Mouse (Mus musculus) lung, embryonic 16.5 days (tissue): ENCODE results near the gene Klhl5. TPM values are rescaled to one million over a fixed set of nuclear protein-coding genes. Genes with fewer than 3 reads are reported as not detected.

Experiments used
- ATAC-seq: fragments of 200-750 bp; cut with Nextera tagmentation; 2 replicates; pipeline ENCODE4 v1.8.0; 2017; ENCODE audit warnings: low read depth, mild to moderate bottlenecking, moderate library complexity
- H3K27ac ChIP-seq: fragments of 300-500 bp; sonication (generic); 2 replicates; pipeline ENCODE4 v1.5.1; 2014; ENCODE audit warnings: mild to moderate bottlenecking, control low read depth, low read length
- H3K27me3 ChIP-seq: fragments of 300-500 bp; sonication (generic); 2 replicates; pipeline ENCODE4 v1.6.1; 2014; ENCODE audit warnings: low read depth, low read length, mixed read lengths; ENCODE audit not compliant: control insufficient read depth, insufficient read depth
- H3K36me3 ChIP-seq: fragments of 300-500 bp; sonication (generic); 2 replicates; pipeline ENCODE4 v1.6.1; 2014; ENCODE audit warnings: low read length; ENCODE audit not compliant: control insufficient read depth, insufficient read depth
- H3K4me1 ChIP-seq: fragments of 300-500 bp; sonication (generic); replicated peaks from 2 replicates; pipeline ENCODE4 v1.6.1; 2014; ENCODE audit warnings: low read length, mixed read lengths; ENCODE audit not compliant: control insufficient read depth, insufficient read depth
- H3K4me2 ChIP-seq: fragments of 300-500 bp; sonication (generic); 2 replicates; pipeline ENCODE4 v1.6.1; 2014; ENCODE audit warnings: low read depth, low read length, control low read depth
- H3K4me3 ChIP-seq: fragments of 300-500 bp; sonication (generic); 2 replicates; pipeline ENCODE4 v1.5.1; 2014; ENCODE audit warnings: mild to moderate bottlenecking, low read length, control low read depth
- H3K9ac ChIP-seq: fragments of 300-500 bp; sonication (generic); 2 replicates; pipeline ENCODE4 v1.6.1; 2014; ENCODE audit warnings: low read length, control low read depth
- H3K9me3 ChIP-seq: fragments of 300-500 bp; sonication (generic); 2 replicates; pipeline ENCODE4 v1.6.1; 2016; ENCODE audit warnings: low read length; ENCODE audit not compliant: control insufficient read depth
- WGBS: fragments of 180-500 bp; shearing (Covaris S2); extraction: QIAGEN DNeasy Blood & Tissue Kit; methylation state at CpG from one replicate; pipeline ENCODE4 v1.1.7; 2014; 5-methylcytosine and 5-hydroxymethylcytosine counted together
- polyA plus RNA-seq: library from polyadenylated mRNA; unstranded; fragments of >200 nt; fragmentation: Nextera tagmentation; extraction: Ambion mirVana; gene quantifications from 2 replicates; pipeline ENCODE4 v1.2.1, GENCODE M21; 2015

The Klhl5 gene
- polyA plus RNA-seq, 1 experiment from 2014 or later = 24.9 TPM

DNA sequence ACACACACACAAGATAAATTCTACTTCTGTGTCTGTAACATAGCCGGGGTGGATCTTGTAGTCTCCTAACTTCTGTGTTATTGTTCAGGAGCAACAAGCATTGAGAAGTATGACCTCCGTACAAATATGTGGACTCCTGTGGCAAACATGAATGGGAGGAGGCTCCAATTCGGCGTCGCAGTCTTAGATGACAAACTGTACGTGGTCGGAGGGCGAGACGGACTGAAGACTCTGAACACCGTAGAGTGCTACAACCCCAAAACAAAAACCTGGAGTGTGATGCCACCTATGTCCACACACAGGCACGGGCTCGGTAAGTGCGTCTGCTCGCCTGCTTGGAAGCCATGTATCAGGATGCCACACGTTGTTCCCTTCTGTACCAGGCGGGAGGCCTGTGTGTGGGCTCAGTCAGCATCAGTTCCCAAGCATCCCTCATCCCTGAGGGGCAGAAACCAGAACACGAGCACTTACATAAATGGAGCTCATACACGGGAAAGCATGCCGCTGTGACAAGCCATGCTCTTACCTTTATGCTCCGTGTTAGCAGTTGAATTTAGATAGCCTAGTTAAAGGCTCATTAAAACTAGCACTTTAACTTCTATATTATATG lies 51.5 kb downstream of the Klhl5 start:
- no peak overlapping the region for H3K4me3 ChIP-seq
- 0 out of 2 replicates have a peak, but pooled peaks cover 4% of the 10 kb centered on the region for H3K4me1 ChIP-seq
- WGBS = 88% methylated on average over 20 of the region's 20 CpGs
- H3K36me3 ChIP-seq = peaks cover 12% of the 10 kb centered on the region; the same call in 1 of the 2 replicates
- H3K9me3 ChIP-seq = peaks cover 2% of the 10 kb centered on the region; the same call in 1 of the 2 replicates
- no peak overlapping the region for H3K9ac ChIP-seq
- H3K27me3 ChIP-seq = no peaks in the 10 kb centered on the region
- ATAC-seq = no peak
- no peak overlapping the region for H3K4me2 ChIP-seq
- no peak overlapping the region; the same call in 1 of the 2 replicates for H3K27ac ChIP-seq

DNA sequence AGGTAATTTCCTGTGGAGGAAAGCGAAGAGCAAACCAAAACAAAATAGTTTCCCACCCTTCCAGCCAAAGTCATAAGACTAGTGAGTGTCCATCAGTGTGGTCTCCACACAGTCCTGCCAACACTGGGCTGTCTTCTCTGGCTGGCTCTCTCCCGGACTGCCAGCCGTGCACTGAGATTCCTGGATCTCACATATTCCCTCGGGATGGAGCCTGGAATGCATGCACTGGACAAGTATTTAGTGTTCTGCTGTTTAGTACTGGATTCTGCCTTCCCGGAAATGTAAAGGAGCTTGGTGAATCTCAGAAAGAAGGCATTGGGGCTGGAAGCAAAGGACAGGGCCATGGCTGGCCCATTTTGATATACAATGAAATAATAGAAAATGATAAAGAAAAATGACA lies 55.7 kb downstream of the Klhl5 start:
- 74% methylated on average over 5 of the region's 5 CpGs for WGBS
- Histone ChIP-seq H3K4me3 (no peak overlapping the region), H3K27ac (no peak overlapping the region), H3K4me2 (no peak overlapping the region), H3K9me3 (no peaks in the 10 kb centered on the region), H3K36me3 (peaks cover 16% of the 10 kb centered on the region), H3K4me1 (no peaks in the 10 kb centered on the region), H3K9ac (no peak overlapping the region), H3K27me3 (no peaks in the 10 kb centered on the region)
- no peak for ATAC-seq

DNA sequence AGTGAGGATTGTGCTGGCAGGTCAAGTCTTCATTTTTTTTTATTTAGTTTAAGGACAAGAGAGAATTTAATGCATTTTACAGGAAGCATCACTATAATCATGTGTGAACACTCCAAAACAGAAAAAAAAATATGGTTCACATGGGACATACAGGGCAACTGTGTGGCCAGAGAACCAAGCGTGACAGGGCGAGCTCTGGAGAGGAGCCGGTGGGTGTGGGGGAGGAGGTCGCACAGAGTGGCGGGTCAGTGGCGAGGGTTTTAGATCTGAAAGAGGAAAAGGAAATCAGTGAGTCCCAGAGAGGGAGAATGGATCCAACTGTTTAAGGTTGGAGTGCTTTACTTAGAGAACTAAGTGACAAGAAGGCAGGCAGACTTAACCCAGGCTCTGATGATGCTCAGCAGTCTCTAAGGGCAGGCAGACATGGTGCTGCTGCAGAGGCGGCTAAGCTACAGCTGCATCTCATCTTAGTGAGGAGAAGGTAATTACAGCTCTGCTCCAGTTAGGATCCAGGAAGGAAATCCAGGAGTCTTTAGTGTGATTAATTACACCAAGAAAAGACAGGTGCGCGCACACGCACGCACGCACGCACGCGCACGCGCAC lies 56.3 kb downstream of the Klhl5 start:
- no peak overlapping the region for H3K27ac ChIP-seq
- no peaks in the 10 kb centered on the region for H3K9me3 ChIP-seq
- 0 out of 2 replicates have a peak, but pooled peaks cover 2% of the 10 kb centered on the region for H3K4me1 ChIP-seq
- no peak overlapping the region for H3K4me3 ChIP-seq
- H3K9ac ChIP-seq = no peak overlapping the region
- WGBS = 85% methylated on average over 16 of the region's 17 CpGs
- peaks cover 16% of the 10 kb centered on the region for H3K36me3 ChIP-seq
- no peak overlapping the region for H3K4me2 ChIP-seq
- no peaks in the 10 kb centered on the region for H3K27me3 ChIP-seq
- ATAC-seq = no peak

DNA sequence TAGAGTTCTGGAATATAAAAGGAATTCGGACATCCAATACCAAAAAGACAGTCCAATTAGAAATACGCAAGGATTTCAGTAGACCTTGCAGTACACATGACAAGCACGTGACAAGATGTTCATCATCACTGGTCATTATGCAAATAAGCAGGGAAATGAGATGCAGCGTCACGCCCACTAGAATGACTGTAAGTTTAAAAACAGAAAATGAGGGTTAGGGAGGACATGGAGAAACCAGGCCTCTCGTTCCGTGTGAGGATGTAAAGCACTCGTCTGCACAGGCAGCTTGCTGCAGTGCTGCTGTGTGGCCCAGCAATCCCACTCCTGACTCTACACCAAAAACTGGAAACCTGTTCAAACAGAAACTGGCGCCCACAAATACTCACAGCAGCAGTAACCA lies 62.9 kb downstream of the Klhl5 start:
- 69% methylated on average over 9 of the region's 9 CpGs for WGBS
- peaks cover 7% of the 10 kb centered on the region for H3K4me1 ChIP-seq
- H3K4me3 ChIP-seq = no peak overlapping the region

DNA sequence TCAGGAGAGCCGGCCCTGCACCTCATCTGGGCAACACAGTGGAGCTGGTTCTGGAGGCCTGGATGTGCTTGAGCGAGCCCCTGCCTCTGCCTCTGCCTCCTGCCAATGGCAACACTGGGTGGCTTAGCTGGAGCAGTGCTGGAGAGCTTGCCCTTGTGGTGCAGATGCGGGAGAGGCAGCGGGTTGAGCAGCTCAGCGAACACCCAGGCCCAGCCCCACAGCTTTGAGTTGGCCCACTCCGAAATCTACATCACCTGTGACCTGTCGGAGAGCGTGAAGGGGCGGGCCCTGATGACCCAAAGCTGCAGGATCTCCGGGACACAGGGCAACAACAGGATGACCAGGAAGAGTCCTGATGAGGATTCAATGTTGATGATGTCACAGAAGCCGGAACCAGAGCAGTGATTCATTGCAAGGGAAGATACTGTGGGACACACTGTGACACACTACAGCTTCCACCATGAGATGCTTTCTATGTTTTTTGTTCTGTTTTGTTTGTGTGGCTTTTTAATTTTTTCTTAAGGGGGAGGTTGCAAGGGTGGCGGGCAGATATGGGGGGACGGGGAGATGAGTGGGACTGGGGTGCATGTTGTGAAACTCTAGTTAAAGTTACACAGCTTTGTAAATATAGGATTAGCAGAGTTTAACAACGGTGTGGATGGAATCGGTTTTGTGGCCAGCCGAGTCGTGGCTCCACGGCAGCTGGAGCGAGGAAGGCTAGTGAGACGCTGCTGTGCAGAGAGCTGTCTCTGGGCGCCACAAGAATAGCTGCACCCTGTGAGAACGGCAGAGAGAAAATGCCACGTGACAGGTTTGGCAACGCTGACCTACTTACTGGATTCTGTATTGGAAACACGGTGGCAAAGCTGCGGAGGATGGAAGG lies 67.9 kb downstream of the Klhl5 start:
- ATAC-seq = no peak
- Histone ChIP-seq H3K9ac (no peak overlapping the region), H3K4me3 (no peak overlapping the region), H3K9me3 (no peaks in the 10 kb centered on the region), H3K27me3 (no peaks in the 10 kb centered on the region), H3K27ac (no peak overlapping the region), H3K4me2 (peak overlapping the region; percentile 29), H3K4me1 (peaks cover 19% of the 10 kb centered on the region), H3K36me3 (no peaks in the 10 kb centered on the region)
- WGBS = 50% methylated on average over 26 of the region's 26 CpGs

More for the DNA sequence above, 62.9 kb downstream of the Klhl5 start:
- Histone ChIP-seq H3K9ac (no peak overlapping the region), H3K9me3 (no peaks in the 10 kb centered on the region), H3K27ac (no peak overlapping the region), H3K36me3 (peaks cover 3% of the 10 kb centered on the region; the same call in 1 of the 2 replicates), H3K4me2 (no peak overlapping the region), H3K27me3 (no peaks in the 10 kb centered on the region)
- no peak for ATAC-seq

DNA sequence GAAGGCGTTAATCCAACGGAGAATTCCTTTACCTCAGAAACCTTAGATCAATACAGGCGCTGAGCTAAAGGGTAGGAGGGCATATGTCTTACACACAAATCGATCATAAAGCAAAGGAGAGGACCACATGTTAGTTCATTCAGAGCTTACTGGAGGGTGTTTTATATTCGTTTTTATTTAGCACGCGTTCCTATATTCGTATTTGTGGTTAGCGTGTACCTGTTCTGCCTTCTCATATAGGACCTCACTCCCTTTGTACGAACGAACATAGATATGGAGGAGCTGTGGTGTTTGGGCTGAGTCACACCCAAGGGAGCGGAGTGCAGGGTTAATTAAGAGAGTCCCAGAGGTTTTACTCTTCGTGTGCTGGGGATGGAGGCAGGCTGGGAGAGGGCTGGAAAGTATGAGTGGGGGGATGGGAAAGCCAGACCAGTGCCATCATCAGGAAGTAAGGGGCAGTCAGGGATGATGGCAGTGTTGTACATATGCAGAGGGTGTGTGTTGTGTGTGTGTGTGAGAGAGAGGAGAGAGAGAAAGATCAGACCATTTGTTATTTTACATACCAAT lies 68.7 kb downstream of the Klhl5 start:
- Histone ChIP-seq H3K4me3 (no peak overlapping the region), H3K9ac (no peak overlapping the region), H3K27me3 (no peaks in the 10 kb centered on the region), H3K27ac (0 out of 2 replicates have a peak overlapping the region, but pooled peaks have one; percentile 52), H3K4me2 (peak overlapping the region; percentile 29), H3K4me1 (peaks cover 19% of the 10 kb centered on the region), H3K36me3 (no peaks in the 10 kb centered on the region), H3K9me3 (no peaks in the 10 kb centered on the region)
- WGBS = 61% methylated on average over 13 of the region's 13 CpGs
- ATAC-seq = no peak

DNA sequence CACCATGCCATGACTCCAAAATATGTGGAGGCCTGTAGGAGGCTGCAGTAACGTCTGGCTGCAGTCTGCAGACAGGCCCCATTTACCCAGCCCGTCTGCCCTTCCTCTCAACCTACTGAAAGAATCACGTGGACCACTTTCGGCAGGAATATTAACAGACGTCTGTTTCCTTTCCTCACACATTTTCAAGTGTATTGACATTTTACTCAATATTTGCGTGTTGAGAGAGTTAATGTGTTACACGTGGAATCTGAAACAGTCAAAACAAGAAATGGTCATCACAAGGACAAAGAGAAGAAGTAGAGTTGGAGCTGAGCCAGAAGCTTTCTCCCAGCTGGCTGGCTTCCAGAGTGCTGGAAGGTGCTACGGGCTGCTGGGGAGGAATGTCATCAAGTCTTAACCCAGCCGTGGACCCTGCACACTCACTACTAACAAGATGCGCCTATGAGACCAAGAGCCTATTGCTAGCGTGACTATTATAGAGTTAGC lies 69.7 kb downstream of the Klhl5 start:
- H3K27ac ChIP-seq = peak overlapping the region; percentile 39; the same call in 1 of the 2 replicates
- no peaks in the 10 kb centered on the region for H3K9me3 ChIP-seq
- H3K9ac ChIP-seq = no peak overlapping the region
- no peaks in the 10 kb centered on the region for H3K27me3 ChIP-seq
- H3K4me1 ChIP-seq = peaks cover 19% of the 10 kb centered on the region
- H3K36me3 ChIP-seq = no peaks in the 10 kb centered on the region
- WGBS = 7% methylated on average over 11 of the region's 11 CpGs
- H3K4me3 ChIP-seq = no peak overlapping the region
- H3K4me2 ChIP-seq = peak overlapping the region; percentile 4; the same call in 1 of the 2 replicates
- peak; percentile 88 for ATAC-seq

DNA sequence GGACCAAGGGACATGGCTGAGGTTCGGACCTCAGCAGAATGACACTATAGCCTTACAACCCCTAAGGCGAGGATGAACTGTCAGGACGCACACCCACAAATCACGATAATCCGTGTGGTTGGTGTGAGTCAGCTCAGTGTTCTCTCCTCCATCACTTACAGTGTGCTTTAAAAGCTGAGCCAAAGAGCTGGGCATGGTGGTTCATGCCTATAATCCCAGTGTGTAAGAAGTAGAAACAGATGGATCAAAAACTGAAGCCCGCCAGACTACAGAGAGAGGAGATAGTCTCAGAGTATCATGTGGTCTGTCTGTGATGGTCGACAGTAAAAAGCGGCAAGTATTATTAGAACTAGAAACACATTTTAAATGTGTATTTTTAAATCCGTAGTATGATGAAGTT lies 71.1 kb downstream of the Klhl5 start:
- no peaks in the 10 kb centered on the region for H3K27me3 ChIP-seq
- no peak overlapping the region for H3K4me2 ChIP-seq
- H3K27ac ChIP-seq = no peak overlapping the region
- ATAC-seq = no peak
- H3K4me1 ChIP-seq = peaks cover 19% of the 10 kb centered on the region
- 91% methylated on average over 9 of the region's 9 CpGs for WGBS
- no peak overlapping the region for H3K4me3 ChIP-seq
- H3K9ac ChIP-seq = no peak overlapping the region
- no peaks in the 10 kb centered on the region for H3K36me3 ChIP-seq
- H3K9me3 ChIP-seq = no peaks in the 10 kb centered on the region
